Mouse (Mus musculus) gastrocnemius, postnatal 36 days (tissue): ENCODE measurements around the gene Glt8d1. TPM values are rescaled to one million over a fixed set of nuclear protein-coding genes. Genes with fewer than 3 reads are reported as not detected.
A peak's percentile ranks its signal among the peaks of the same experiment; 100 is the strongest.

Experiments used
- DNase-seq, 2 experiments: peaks; one replicate each; pipeline ENCODE4 v3.0.0; 2022
- intact Hi-C: fragments of 180-260 bp; cut with DNase I; formaldehyde crosslinking; loops from one replicate; pipeline ENCODE4 v1.15.1; 2025
- long read RNA-seq, 2 experiments: library from polyadenylated mRNA; stranded (forward); transcript quantifications; one replicate each; pipeline ENCODE4 v2.0.0; 2021
- total RNA-seq, 2 experiments: library from RNA; stranded (reverse); gene quantifications; 2 replicates each; pipeline ENCODE4 v1.2.3; 2021

The Glt8d1 gene
- 10 to 100 TPM in 1 of 2 experiments, 1 to 10 TPM in 1; 9.2 to 10.9 TPM for total RNA-seq
- long read RNA-seq, experiment 1, partial matches to known transcripts = 0 of 9 reads
- long read RNA-seq, experiment 1, other reads (novel, unspliced or antisense) = 4 of 9 reads
- long read RNA-seq, experiment 2, partial matches to known transcripts = 0 of 13 reads
- long read RNA-seq, experiment 2, other reads (novel, unspliced or antisense) = 9 of 13 reads

DNA sequence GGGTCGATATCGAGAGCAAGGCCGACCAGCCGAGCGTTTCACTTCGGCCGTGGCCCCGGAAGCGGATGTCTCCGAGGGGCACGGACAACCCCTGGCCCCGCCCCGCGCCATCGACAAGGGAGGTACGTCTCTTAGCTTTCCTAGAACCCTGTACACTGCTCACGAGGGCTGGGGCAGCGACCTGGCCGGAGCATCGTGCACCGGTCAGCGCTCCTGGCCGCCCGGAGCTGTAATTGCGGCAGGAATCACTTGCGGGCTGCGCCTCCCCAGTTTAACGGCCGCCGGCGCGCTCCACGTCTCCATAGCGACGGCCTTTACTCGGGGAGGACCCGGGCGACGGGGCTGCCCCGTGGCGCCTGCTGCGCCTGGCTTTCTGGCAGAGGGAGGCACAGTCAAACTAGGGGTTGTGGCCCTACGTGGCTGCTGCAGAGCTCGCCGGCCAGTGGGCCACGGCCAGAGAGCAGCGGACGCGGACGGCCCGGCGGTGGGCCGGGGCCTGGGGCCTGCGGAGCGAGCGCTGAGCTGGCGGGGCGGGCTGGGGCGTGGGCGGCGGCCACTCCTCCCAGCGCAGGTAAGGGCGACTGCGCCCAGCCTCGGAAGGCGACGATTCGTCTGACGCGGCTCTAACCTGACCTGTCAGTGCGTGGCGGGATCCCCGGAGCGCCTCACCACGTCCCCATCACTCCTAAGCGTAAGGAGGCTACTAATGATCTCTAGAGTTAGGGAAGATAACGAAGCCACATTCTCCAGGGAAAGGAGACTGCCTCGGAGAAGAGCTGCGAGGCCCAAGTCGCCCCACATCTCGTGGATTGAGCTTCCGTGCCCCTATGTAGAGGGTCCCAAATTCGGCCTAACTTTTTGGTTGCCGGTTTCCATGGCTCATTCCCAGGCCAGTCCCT lies at the start of gene Glt8d1, which contains the start of gene Spcs1:
Glt8d1 (plus strand) TSS at position 94 of the 899 bp plus-strand sequence.
Spcs1 (minus strand) TSS at position 366 of the 899 bp plus-strand sequence.
- DNase-seq = peak; percentile 76 to 89
- intact Hi-C loops = no loop called here

- DNase-seq = no peak
- intact Hi-C loops = no loop called here
Measured at GRCm38 (mm10) chr14:30958517-30958916, 42.7 kb upstream of the Glt8d1 start.

DNA sequence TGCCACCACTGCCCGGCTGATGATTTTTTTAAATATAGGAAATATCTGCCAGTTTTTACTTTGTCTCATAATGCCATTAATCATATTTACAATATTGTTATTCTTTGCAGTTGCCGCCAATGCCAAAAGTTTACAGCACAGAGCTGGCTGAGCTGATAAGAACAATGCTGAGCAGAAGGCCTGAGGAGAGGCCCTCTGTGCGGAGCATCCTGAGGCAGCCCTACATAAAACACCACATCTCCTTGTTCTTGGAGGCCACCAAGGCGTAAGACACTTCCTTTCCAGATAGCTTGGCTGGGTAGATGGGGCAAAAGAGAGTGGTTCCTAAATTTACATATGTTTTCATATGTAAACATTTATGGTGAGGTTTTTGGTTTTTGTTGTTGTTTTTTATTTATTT lies 42.2 kb upstream of the Glt8d1 start:
- intact Hi-C loops = no loop called here
- DNase-seq = no peak

GRCm38 (mm10) chr14:30960366-30960765 lies 40.8 kb upstream of the Glt8d1 start:
- DNase-seq = no peak
- intact Hi-C loops = no loop called here

DNA sequence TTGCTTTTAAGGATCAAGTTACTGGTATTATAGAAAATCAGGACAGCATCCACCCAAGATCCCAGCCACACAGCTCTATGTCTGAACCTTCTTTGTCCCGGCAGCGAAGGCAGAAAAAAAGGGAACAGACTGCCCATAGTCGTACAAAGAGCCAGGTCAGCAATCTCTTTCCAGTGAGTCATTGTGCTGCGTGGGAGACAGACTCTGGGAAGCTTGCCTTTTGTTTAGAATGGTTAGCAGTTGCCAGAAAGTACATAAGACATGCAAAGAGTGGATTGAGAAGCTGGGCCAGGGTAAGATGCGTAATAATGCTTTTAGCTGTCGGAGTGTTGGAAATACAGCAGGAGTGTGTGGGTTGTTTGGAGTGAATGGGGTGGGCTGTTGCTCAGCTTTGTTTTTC lies 27.0 kb upstream of the Glt8d1 start:
- DNase-seq = no peak
- intact Hi-C loops = no loop called here

- intact Hi-C loops = no loop called here
Measured at GRCm38 (mm10) chr14:30976222-30976621, 25.0 kb upstream of the Glt8d1 start.

DNA sequence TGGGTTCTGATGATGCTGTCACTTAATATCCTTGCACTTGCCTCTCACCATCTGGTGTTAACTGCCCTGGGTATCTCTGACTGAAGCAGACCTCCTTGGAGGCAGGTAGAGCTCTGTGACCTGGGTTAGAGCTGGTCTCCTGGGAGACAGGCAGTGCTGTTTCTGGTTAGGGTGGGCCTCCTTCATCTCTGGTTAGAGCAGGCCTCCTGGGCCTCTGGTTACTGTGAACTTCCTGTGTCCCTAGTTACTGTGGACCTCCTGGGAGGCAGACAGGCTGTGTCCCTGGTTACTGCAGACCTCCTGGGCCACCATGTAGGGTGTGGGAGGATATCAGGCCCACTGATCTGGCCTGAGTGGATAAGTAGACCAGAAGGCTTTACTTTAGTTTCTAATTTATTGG lies 4.8 kb upstream of the Glt8d1 start:
- intact Hi-C loops = no loop called here
- no peak for DNase-seq

More at GRCm38 (mm10) chr14:30976222-30976621, 25.0 kb upstream of the Glt8d1 start:
- DNase-seq = no peak

GRCm38 (mm10) chr14:31000356-31000755 lies 844 bp upstream of the Glt8d1 start:
- intact Hi-C loops = no loop called here
- DNase-seq = no peak

- intact Hi-C loops = no loop called here
Measured at GRCm38 (mm10) chr14:31000816-31001306, 339 bp upstream of the Glt8d1 start.

DNA sequence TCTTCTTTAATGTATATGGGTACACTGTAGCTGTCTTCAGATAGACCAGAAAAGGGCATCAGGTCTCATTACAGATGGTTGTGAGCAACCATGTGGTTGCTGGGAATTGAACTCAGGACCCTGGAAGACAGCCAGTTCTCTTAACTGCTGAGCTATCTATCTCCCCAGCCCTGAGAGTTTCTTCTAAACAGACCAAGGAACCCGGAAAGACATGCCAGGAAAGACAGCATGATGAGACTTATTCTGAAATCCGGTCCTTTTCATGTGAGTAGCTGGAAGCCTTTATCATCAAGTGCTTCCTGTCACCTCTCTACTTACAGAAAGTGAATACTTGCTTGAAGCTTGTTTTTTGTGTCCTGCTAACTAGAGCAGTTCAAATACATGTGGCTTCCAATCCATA lies 3.3 kb downstream of the Glt8d1 start:
- intact Hi-C loops = no loop called here
- no peak for DNase-seq

More at GRCm38 (mm10) chr14:31000816-31001306, 339 bp upstream of the Glt8d1 start:
- no peak for DNase-seq

DNA sequence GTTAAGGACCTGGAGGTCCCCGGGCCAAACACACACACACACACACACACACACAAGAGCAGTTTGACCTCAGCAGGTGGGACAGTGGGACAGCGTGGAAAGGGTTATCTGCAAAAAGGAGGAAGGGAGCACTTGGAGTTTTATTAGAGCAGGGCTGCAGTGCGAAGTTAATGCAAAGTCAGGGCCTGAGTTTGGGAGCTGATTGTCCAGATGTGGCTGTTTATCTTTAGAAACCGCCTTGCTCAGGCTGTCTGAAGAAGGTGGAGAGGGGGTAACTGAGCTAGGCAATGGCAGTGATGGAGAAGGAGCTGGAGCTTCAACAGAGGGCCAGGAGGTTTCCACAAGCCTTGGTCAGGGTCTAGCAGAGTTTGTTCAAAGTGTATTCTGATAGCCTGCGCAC lies 5.6 kb downstream of the Glt8d1 start:
- no peak for DNase-seq
- intact Hi-C loops = no loop called here

DNA sequence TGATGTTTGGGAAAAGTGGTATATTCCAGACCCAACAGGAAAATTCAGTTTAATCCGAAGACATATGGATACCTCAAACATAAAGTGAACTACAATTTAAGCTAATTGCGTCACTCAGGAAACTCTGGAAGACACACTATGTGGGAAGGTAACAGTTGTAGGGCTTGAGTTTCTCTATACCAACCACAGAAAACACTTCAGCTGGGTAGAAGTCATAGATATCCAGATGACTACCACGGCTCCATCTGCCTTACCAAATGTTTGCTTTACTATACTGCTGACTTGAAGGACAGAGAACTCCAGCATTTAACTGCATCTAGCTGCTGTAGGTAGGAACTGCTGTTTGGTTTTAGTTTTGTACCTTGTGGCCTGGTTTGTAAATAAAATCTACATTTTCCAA lies 10.4 kb downstream of the Glt8d1 start:
- intact Hi-C loops = no loop called here
- DNase-seq = no peak

GRCm38 (mm10) chr14:31013928-31014327 lies 12.7 kb downstream of the Glt8d1 start:
- intact Hi-C loops = loop anchor here (1.0 kb wide), 1 partner anchor 19 kb away; no protein-coding TSS in a partner anchor

DNA sequence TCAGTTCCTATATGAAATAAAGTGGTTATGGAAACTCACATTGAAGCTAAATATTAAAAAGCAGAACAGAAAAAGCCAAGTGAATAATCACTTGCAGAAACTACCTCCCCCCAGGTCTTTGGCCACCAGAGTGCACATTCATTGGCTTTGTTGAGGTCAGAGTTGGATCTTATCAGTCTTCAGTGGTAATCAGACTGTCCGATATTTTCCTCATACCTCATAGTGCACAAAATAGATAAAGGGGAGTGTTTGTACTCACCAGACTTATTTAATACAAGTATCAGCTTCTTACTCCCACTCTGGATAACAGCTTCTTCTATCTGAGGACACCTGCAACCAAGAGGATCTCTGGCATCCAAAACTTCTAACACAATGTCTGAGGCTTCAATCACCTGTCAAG lies 14.9 kb downstream of the Glt8d1 start:
- intact Hi-C loops = no loop called here
- no peak for DNase-seq

More at GRCm38 (mm10) chr14:31013928-31014327, 12.7 kb downstream of the Glt8d1 start:
- DNase-seq = no peak

- DNase-seq = no peak
- intact Hi-C loops = no loop called here
Measured at GRCm38 (mm10) chr14:31017854-31018253, 16.7 kb downstream of the Glt8d1 start.

- peak; percentile 92 to 95 for DNase-seq
- intact Hi-C loops = no loop called here
Measured at GRCm38 (mm10) chr14:31018860-31019291, 17.7 kb downstream of the Glt8d1 start, which contains the start of the genes Pbrm1 and Gnl3. TSS of gene Pbrm1 (plus strand) at chr14:31019138. TSS of gene Gnl3 (minus strand) at chr14:31019152.

GRCm38 (mm10) chr14:31019331-31020205 lies 18.4 kb downstream of the Glt8d1 start:
- intact Hi-C loops = loop anchor here (5.0 kb wide), 1 partner anchor 43 kb away; no protein-coding TSS in a partner anchor
- DNase-seq = peak in 1 of 2 experiments; percentile 67

DNA sequence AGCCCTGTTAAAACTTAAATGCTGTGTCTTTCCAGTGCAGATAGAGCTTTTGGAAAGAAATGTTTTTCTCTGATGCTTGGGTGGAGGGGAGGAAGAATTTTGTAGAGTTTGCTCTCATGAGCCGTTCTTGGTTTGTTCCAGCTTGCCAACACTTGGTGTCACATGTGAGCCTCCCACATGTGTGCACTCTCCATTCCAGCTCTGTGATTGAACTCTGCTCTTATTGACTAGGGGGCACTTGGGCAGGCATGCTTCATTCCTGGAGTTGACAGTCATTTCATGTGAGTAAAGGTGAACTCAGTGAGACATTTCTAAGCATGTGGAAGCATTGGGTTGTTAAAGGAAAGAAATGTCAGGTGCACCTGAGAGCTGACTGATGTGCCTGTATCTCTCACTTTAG lies 21.4 kb downstream of the Glt8d1 start:
- intact Hi-C loops = loop anchor here (5.0 kb wide), 1 partner anchor 40 kb away; no protein-coding TSS in a partner anchor
- no peak for DNase-seq

DNA sequence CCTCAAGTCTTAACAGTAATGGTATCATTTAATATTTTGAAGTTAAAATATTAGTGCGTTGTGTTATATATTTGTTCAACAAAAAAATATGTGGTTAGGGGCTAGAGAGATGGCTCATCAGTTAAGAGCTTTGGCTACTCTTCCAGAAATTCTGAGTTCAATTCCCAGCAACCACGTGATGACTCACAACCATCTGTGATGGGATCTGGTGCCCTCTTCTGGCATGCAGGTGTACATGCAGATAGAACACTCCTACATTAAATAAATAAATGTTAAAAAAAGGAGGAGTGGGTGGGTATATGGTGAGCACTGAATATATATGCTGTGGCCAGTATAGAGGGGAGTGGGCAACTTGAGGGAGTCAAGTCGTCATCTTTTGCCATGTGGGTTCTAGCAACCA lies 24.6 kb downstream of the Glt8d1 start:
- intact Hi-C loops = no loop called here
- no peak for DNase-seq

GRCm38 (mm10) chr14:31045296-31045695 lies 44.1 kb downstream of the Glt8d1 start:
- intact Hi-C loops = no loop called here
- DNase-seq = no peak
